Mouse (Mus musculus): Measurements from ENCODE around the gene Olfr733. TPM values are rescaled to one million over a fixed set of nuclear protein-coding genes. Genes with fewer than 3 reads are reported as not detected.

Gene Olfr733
- not detected for total RNA-seq (2021)
- long read RNA-seq, experiment 1: 0 reads
- long read RNA-seq, experiment 2: 0 reads

GRCm38 (mm10) chr14:50301422-50301821 is at the start of gene Olfr733:
Olfr733 (minus strand) TSS chr14:50301522.
- no peak for DNase-seq

- no peak for DNase-seq
Measured at GRCm38 (mm10) chr14:50348796-50349195, 47.5 kb upstream of the Olfr733 start, which contains the start of gene Olfr735. Olfr735 (minus strand) TSS chr14:50348872.

DNA sequence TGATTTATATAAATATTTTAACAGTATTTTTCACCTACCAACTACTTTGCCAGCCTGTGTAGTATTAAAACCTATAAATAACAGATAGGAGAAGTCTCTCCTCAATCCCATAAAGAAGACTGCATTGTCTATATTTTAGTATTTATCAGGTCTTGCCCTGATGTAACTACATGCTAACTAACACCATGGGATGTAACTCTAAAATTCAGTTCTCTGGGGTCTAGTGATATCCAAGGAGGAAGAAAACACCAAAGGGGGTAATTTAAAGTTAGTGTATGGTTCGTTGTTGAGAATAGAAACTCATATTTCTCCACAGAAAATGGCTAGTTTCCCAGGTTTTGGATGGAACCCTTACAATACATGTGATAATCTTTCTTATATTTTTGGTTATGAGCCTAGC is 25.3 kb upstream of the Olfr733 start, which contains the start of gene Olfr734:
Gene Olfr734 (minus strand): TSS at position 101 of the 400 bp plus-strand sequence.
- DNase-seq: no peak

DNA sequence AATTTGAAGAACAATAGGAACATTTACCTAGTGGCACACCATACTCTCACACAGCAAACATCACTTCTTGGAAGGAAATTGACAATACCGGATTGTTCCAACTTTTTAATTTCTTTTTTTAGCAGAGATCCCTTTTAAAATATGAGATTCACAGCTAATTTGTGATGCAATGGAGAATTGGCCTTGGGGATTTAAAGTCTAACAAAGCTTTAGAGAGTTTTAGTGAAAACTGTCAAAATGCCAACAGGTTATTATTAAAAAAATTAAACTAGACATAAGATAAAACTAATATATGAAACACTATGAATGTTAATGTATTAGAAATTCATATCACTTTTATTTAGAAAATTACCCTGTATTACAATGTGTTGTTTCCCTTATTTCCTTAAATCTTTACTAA is 17.2 kb downstream of the Olfr733 start, which contains the start of gene Olfr732:
Gene Olfr732 (minus strand): TSS at position 101 of the 400 bp plus-strand sequence.
- DNase-seq: no peak

Other genes with a start within 250 kb of the Olfr733 start
- not detected for gene Olfr726, start 210.6 kb downstream of the Olfr733 start, total RNA-seq (2021)
- not detected for gene Olfr727, start 178.3 kb downstream of the Olfr733 start, total RNA-seq (2021)
- gene Olfr728, start 158.8 kb downstream of the Olfr733 start, total RNA-seq (2021): not detected
- gene Olfr729, start 148.6 kb downstream of the Olfr733 start, total RNA-seq (2021): not detected
- not detected for gene Olfr730, start 113.3 kb downstream of the Olfr733 start, total RNA-seq (2021)
- gene Olfr731, start 59.7 kb downstream of the Olfr733 start, total RNA-seq (2021): not detected
- not detected for gene Olfr732, start 17.3 kb downstream of the Olfr733 start, total RNA-seq (2021)
- gene Olfr734, start 25.2 kb upstream of the Olfr733 start, total RNA-seq (2021): not detected
- gene Olfr735, start 47.4 kb upstream of the Olfr733 start, total RNA-seq (2021): not detected
- under 1 TPM; 0.30 to 0.51 TPM for gene Tlr11, start 56.4 kb upstream of the Olfr733 start, total RNA-seq (2021)
- not detected for gene Olfr736, start 79.6 kb upstream of the Olfr733 start, total RNA-seq (2021)
- gene Olfr738, start 106.0 kb upstream of the Olfr733 start, total RNA-seq (2021): not detected
- gene Olfr739, start 117.1 kb upstream of the Olfr733 start, total RNA-seq (2021): not detected
- not detected for gene Olfr740, start 144.0 kb upstream of the Olfr733 start, total RNA-seq (2021)
- gene Olfr741, start 171.2 kb upstream of the Olfr733 start, total RNA-seq (2021): not detected
- gene Olfr742, start 202.1 kb upstream of the Olfr733 start, total RNA-seq (2021): not detected
- gene Olfr743, start 220.3 kb upstream of the Olfr733 start, total RNA-seq (2021): not detected

Data from adrenal gland, postnatal 10 days (tissue).